ENCODE assay signal across 8 mouse cellular contexts in genomic region chr7:84272206-84272818, GRCm38 (mm10).
DNase-seq lines count a peak whose midpoint lies in the region; ATAC-seq and TF ChIP-seq lines count a peak whose summit lies in the region.

No protein-coding gene starts in this region.

- TF ChIP-seq CTCF in bone marrow macrophage, adult 2 months (IDR thresholded peaks at IDR 0.05; ENCODE audit: low read depth, low read length) = peak; percentile 65
- peak; percentile 96 for TF ChIP-seq CTCF in liver, adult 2 months (IDR thresholded peaks at IDR 0.05; ENCODE audit: low read depth, low read length)

- no peak for TF ChIP-seq POLR2A in bone marrow macrophage, adult 2 months (IDR thresholded peaks at IDR 0.05; ENCODE audit: borderline replicate concordance, low read depth, low read length)
- TF ChIP-seq POLR2A in liver, adult 2 months (IDR thresholded peaks at IDR 0.05; ENCODE audit: extremely low read depth, insufficient read depth, low read length) = no peak
- TF ChIP-seq POLR2A in myocyte (IDR thresholded peaks at IDR 0.05; ENCODE audit: insufficient read length, low read depth) = no peak

- no peaks in the 10 kb centered on the region for H3K9me3 ChIP-seq in heart, embryonic 12.5 days (replicated peaks)
- H3K9me3 ChIP-seq in kidney, embryonic 16.5 days (ENCODE audit: low read length) = no peaks in the 10 kb centered on the region

- peaks cover 15% of the 10 kb centered on the region for H3K4me1 ChIP-seq in bone marrow macrophage, adult 2 months (ENCODE audit: control insufficient read depth, insufficient read depth, low read length)
- 0 out of 2 replicates have a peak, but pooled peaks cover 3% of the 10 kb centered on the region for H3K4me1 ChIP-seq in heart, embryonic 12.5 days (replicated peaks)
- no peaks in the 10 kb centered on the region for H3K4me1 ChIP-seq in kidney, embryonic 16.5 days (ENCODE audit: insufficient read depth, low read length)
- no peaks in the 10 kb centered on the region for H3K4me1 ChIP-seq in liver, adult 2 months (ENCODE audit: control insufficient read depth, insufficient read depth, low read length)

- no peaks in the 10 kb centered on the region for H3K27me3 ChIP-seq in heart, embryonic 12.5 days (replicated peaks)
- no peaks in the 10 kb centered on the region for H3K27me3 ChIP-seq in kidney, embryonic 16.5 days (ENCODE audit: insufficient read depth, low read length)
- H3K27me3 ChIP-seq in liver, adult 2 months (ENCODE audit: control insufficient read depth, insufficient read depth, low read length) = no peaks in the 10 kb centered on the region
- no peaks in the 10 kb centered on the region for H3K27me3 ChIP-seq in myocyte (ENCODE audit: control insufficient read depth, insufficient read depth, insufficient read length)

- no peak overlapping the region for H3K9ac ChIP-seq in heart, embryonic 12.5 days
- H3K9ac ChIP-seq in kidney, embryonic 16.5 days (replicated peaks; ENCODE audit: low read length) = no peak overlapping the region
- H3K9ac ChIP-seq in liver, adult 2 months (ENCODE audit: low read depth, low read length) = no peak overlapping the region

- 23% methylated on average over 7 of the region's 7 CpGs for WGBS in heart, embryonic 12.5 days
- WGBS in kidney, embryonic 16.5 days = 25% methylated on average over 7 of the region's 7 CpGs
- 25% methylated on average over 7 of the region's 7 CpGs for WGBS in liver, adult 2 months

- no peaks in the 10 kb centered on the region for H3K79me2 ChIP-seq in liver, adult 2 months (ENCODE audit: control insufficient read depth, insufficient read depth, low read length)
- no peaks in the 10 kb centered on the region for H3K79me2 ChIP-seq in myocyte (ENCODE audit: control insufficient read depth, insufficient read depth)

- no peak overlapping the region for H3K4me3 ChIP-seq in bone marrow macrophage, adult 2 months (ENCODE audit: insufficient read depth, low read length)
- H3K4me3 ChIP-seq in heart, embryonic 12.5 days = no peak overlapping the region
- no peak overlapping the region for H3K4me3 ChIP-seq in kidney, embryonic 16.5 days (ENCODE audit: low read length)
- no peak overlapping the region for H3K4me3 ChIP-seq in liver, adult 2 months (ENCODE audit: insufficient read depth, low read depth, low read length)
- H3K4me3 ChIP-seq in myocyte = no peak overlapping the region

- no peak overlapping the region for H3ac ChIP-seq in myocyte (ENCODE audit: control insufficient read depth, insufficient read length)

- peak; percentile 78 for DNase-seq in B cell, adult 2 months
- peak; percentile 19 for DNase-seq in fat pad, adult 2 months (ENCODE audit: extremely low read depth, low read depth, low spot score)
- peak; percentile 82 for DNase-seq in liver, adult 2 months (ENCODE audit: extremely low read depth, low read depth, low spot score)
- DNase-seq in spleen, postnatal 4 days (ENCODE audit: low spot score in 2 of 2) = peak; percentile 47 to 70

- H3K36me3 ChIP-seq in heart, embryonic 12.5 days = no peaks in the 10 kb centered on the region
- H3K36me3 ChIP-seq in kidney, embryonic 16.5 days (ENCODE audit: insufficient read depth, low read length) = peaks cover 6% of the 10 kb centered on the region; the same call in 1 of the 2 replicates
- no peaks in the 10 kb centered on the region for H3K36me3 ChIP-seq in liver, adult 2 months (ENCODE audit: control insufficient read depth, insufficient read depth, low read length)
- H3K36me3 ChIP-seq in myocyte (ENCODE audit: control insufficient read depth, insufficient read depth) = no peaks in the 10 kb centered on the region

- peak overlapping the region; percentile 58 for H3K27ac ChIP-seq in bone marrow macrophage, adult 2 months (ENCODE audit: insufficient read depth, low read depth, low read length)
- H3K27ac ChIP-seq in heart, embryonic 12.5 days (ENCODE audit: poor library complexity, severe bottlenecking) = no peak overlapping the region
- H3K27ac ChIP-seq in kidney, embryonic 16.5 days (ENCODE audit: low read length) = peak overlapping the region; percentile 50; the same call in 1 of the 2 replicates
- no peak overlapping the region for H3K27ac ChIP-seq in liver, adult 2 months (replicated peaks; ENCODE audit: insufficient read depth, low read depth, low read length)

- ATAC-seq in heart, embryonic 12.5 days (ENCODE audit: insufficient number of reproducible peaks, low FRiP score) = peak; percentile 76
- peak; percentile 88 for ATAC-seq in kidney, embryonic 16.5 days (ENCODE audit: low FRiP score, low TSS enrichment)

- H3K4me2 ChIP-seq in heart, embryonic 12.5 days = no peak overlapping the region
- H3K4me2 ChIP-seq in kidney, embryonic 16.5 days (replicated peaks; ENCODE audit: low read depth, low read length) = no peak overlapping the region
- H3K4me2 ChIP-seq in myocyte (ENCODE audit: low read depth) = peak overlapping the region; percentile 20

TF ChIP-seq in myocyte, 11 proteins besides CTCF, POLR2A, EP300 and RAD21:
- TF ChIP-seq MYOD1 (IDR thresholded peaks at IDR 0.05; ENCODE audit: control insufficient read depth in 1 of 3, insufficient read length in 2 of 3, low read depth in 2 of 3) (no peak), MYOG (IDR thresholded peaks at IDR 0.05; ENCODE audit: control insufficient read depth in 1 of 3, insufficient read depth in 1 of 3, insufficient read length in 2 of 3, low read depth in 2 of 3) (no peak), SRF (IDR thresholded peaks at IDR 0.05; ENCODE audit: control insufficient read depth, insufficient read length, low read depth) (no peak), CEBPB (IDR thresholded peaks at IDR 0.05; ENCODE audit: insufficient read depth, poor library complexity, severe bottlenecking) (no peak), TCF12 (IDR thresholded peaks at IDR 0.05; ENCODE audit: insufficient read depth, poor library complexity, severe bottlenecking) (no peak), MAX (IDR thresholded peaks at IDR 0.05; ENCODE audit: low read depth) (no peak), POLR2AphosphoS2 (IDR thresholded peaks at IDR 0.05; ENCODE audit: insufficient read length, low read depth) (no peak), TCF3 (IDR thresholded peaks at IDR 0.05; ENCODE audit: insufficient read length, low read depth) (no peak), E2F4 (IDR thresholded peaks at IDR 0.05; ENCODE audit: insufficient read depth) (no peak), USF1 (IDR thresholded peaks at IDR 0.05; ENCODE audit: low read depth) (no peak), REST (IDR thresholded peaks at IDR 0.05; ENCODE audit: insufficient read depth, insufficient read length) (no peak)

Comparison
In these comparisons a context has a peak if more than half of its experiments do, and no peak if none do; other contexts are left out.
1. DNase-seq: peak in every context shown above with its lines; median percentile 82 in liver, adult 2 months; 78 in B cell, adult 2 months; 58 in spleen, postnatal 4 days; 19 in fat pad, adult 2 months.
2. H3K27ac ChIP-seq: peak in bone marrow macrophage, adult 2 months (single experiment) and kidney, embryonic 16.5 days (single experiment); none in heart, embryonic 12.5 days (single experiment) and liver, adult 2 months (single experiment).